Mouse (Mus musculus) forelimb bud, embryonic 11.5 days (tissue): ENCODE results near the gene Kirrel.
A peak's percentile ranks its signal among the peaks of the same experiment; 100 is the strongest.

Source experiments
- DNase-seq: peaks from one replicate; pipeline ENCODE4 v3.0.0-alpha.2; 2012; ENCODE audit warnings: low read depth, low spot score

Kirrel gene

DNA sequence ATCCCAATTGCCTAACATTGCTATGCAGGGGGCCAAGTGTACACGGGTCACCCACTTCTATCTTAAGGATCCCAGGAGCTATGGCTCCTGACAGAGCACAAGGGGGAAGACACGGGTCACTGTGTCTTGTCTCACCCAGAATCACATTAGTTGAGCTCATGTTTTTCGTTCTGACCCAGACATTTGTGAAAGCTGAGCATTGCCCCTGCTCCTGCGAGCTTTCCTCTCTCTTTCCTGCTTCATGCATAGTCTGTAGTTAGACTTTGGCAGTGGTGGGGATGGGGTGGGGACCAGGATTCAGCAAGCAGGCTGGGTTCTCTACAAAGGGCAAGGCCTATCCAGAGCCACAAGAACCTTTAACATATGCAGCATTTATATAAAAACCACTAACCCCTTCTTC is 94.8 kb downstream of the Kirrel start:
- DNase-seq: no peak

DNA sequence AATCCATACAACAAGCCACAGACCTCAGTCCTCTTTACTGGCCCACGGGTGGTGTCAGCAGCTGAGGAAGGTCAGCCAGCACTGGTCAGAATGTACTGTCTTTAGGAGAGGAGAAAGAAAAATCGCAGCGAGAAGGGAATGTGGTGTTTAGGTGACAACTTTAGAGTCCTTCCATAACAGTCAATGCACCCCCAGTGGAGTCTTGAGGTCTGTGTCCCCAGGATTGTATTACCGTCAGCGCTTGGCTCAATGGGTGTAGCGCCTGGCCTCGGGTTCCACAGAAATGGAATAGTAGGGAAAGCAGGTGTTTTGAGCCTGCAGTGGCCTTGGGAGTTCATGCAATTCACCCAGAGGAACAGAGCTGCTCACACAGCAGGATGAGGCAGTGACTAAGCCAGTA is 95.2 kb downstream of the Kirrel start:
- DNase-seq: no peak

DNA sequence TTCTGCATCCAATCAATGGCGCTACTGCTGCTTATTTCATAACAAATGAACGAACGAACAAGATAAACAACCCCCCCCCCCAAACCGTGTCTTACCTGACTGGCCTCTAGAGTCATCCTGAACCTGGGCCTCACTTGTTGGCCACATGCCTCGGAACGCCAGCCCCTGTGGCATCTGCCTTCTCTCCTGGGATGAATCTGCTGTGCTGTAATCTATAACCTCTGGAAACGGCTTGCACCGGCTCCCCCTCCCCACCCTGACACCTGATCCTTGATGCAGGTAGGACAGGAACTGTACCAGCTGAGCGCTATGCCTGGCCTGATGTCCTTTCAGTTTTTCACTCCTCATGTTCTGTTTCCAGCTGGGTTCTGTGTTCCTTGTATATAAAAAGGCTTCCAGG is 96.9 kb downstream of the Kirrel start:
- no peak for DNase-seq

DNA sequence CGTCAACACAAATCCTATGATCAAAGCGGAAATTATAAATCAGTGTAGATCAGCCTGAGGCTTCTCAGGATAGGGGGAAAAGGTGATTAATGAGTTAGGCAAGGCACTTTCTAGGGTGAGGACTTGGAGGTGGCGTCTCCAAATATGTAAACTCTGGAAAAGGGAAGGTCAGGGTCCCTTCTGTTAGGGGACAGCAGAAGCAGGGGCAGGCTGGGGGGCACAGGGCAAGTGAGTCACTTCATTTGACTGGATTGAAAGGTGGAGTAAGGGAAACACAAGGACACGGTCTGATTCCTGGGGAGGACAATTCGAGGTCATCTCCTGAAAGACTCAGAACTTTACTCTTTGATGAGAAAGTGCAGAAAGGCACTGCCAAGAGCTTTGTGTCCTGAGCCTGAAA is 97.6 kb downstream of the Kirrel start:
- no peak for DNase-seq

DNA sequence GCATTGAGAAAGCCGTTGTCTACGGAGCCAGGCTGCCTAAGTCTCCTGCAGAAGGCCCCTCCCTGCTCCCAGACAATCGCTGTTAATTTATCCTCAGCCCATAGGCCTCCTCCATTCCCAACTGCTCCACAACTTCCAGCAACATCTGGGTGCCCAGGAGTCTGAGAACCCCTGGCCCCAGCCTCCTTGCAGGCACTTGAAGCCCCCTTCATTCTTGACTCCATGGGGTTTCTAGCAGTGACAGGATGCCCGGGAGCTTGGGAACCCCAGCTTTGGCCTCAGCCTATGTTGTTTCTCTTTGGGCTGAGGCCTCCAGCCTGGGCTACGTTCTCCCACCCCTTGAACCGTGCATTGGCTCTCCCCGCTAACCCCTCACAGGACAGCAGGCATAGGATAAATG is 98.4 kb downstream of the Kirrel start:
- no peak for DNase-seq

DNA sequence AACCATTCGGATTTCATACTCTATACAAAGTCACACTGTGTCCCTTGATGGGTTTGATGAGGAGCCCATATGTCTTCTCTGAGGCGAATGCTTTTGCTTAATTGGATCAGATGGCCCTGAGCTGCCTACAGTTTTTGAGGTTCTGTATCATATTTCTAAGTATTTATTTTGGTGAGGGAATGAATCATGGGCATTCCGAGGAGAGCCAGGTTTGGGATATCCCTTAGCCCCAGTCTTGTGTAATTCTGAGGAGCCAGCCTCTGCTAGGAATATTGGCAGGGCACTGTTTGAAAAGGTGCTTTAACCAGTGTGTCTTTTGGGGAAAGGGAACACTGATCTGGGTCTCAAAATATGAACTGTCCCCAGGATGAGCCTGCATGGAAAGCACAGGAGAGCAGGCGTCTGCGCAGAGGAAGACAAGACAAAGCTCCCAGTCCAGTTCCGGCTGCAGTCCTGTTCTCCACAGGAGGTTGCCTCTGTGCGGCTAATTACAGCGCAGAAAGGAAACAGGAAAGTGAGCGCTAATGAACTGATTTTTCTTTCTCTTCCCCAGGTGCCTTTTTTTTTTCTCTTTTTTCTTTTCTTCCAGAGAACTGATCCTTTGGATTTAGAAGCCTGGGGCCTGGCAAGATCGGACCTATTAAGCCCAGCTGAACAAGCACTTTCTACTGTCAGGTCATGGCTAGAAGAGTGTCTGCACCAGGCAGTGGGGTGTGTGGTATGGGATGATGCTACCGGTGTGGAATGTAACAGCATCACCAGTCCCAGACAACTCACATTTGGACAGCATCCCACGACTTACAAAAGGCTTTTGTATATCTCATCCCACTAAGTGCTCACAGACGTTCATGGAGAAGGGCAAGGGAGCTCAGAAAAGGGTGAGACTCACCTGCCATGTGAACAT is 101.7 kb downstream of the Kirrel start:
- peak; percentile 19 for DNase-seq

DNA sequence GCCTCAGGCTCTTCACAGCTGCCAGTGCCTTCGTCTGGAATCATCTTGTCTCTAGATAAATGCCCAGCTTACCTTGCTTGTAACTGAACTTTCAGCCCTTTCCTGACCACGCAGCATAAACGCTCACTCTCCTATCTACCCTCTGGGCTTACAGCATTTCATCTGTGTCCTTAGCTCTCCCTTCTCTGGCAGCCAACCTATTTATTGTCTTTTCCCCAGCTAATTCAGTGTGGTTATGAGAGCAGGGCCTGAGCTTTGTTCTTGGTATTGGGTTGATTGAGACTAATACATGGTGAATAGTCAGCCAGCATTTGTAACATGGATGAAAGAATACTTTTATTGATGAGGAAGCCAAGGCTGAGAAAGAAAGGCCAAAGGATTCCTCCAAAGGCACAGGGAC is 102.4 kb downstream of the Kirrel start:
- no peak for DNase-seq

DNA sequence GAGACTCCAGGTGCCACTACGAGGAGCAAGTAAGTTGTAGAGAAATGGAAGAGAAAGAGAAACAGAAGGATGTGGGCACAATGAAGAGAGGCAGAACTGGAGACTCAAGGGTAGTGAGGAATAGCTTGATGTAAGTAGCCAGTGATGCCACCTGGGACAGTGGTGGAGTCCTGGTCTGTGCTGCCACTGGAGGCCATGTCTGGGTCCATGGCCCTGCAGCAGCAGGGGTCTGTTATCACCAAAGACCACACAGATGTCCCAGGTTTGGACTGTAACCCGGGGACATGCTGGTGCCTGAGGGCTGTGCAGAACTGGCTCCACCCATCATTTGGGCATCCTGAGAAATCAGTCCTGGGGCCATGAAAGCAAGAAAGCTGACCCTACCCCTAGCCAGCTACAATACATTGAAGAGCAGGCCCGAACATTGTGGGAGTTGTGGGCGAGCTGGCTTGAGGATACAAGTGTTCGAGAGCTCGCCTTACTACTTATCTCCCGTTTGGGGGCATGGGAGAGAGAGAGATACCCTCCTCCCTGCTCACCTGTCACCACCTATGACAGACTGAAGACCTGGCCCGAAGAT is 107.1 kb downstream of the Kirrel start:
- no peak for DNase-seq

DNA sequence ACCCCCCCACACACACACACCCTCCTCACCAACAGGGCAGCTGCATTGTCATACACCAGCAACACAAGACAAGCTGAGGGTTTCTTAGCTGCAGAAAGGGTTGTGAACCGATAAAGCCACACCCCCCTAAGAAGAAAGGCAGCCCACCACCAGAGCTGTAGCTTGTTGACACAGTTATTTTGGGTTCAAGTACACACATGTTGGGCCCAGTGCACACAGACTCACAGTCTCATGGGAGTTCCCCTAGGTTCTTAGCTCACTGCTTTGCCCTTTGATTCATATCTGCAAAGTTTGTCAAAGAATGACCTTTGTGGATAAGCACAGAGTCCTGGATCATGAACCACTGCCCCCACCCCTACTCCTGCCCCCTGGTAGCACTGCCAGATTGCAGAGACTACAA is 120.6 kb downstream of the Kirrel start:
- DNase-seq: no peak

DNA sequence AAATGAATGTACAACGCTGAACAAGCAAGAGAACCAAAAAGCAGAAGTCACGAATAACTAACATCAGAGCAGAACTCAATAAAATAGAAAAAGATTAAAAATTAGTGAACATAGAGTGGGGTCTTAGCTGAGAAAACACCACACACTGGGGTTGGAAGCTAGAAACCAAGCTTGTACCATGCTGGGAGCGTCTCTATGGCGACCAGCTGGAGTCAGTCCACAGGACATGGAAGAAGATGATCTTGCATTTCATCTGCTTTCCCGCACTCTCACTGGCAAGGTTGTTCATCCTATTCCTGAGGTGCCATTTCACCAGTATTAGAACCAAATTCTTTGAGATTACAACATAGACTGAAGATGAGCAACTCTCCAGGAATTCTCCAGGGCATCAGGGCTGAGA is 126.7 kb downstream of the Kirrel start:
- no peak for DNase-seq

DNA sequence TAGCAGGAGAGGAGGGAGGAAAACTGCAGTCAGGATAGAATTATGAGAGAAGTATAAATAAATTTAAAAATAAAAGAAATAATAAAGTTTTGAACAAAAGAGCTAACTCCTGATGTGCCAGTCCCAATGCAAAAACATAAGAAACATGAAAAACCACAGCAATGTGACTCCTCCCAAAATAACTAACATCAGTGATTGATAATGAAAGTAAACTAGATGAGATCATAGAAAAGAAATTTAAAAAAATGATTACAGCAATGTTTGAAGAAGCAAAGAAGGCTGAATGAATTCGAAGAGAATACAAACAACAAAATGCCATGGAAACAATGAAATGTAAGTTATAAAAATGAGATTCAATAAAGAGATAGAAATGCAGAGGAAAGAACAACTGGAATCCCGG is 132.8 kb downstream of the Kirrel start:
- DNase-seq: no peak

DNA sequence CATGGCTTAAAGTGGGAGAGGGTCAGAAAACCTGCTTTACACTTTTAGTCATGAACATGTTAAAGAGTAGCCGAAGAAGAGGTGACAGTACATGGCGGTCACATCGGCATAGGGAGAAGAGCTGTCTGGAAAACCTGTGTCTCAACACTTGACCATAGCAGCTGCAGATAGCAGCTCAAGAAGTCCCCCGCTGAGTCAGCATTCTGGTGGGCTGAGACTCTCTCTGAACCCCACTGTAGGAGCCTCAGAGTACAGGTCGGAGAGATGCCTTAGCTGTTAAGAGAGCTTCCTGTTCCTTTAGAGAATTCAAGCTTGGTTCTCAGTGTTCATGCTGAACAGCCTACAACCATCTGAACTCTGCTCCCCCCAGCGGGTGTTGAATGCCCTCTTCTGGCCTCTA is 136.0 kb downstream of the Kirrel start:
- DNase-seq: no peak

DNA sequence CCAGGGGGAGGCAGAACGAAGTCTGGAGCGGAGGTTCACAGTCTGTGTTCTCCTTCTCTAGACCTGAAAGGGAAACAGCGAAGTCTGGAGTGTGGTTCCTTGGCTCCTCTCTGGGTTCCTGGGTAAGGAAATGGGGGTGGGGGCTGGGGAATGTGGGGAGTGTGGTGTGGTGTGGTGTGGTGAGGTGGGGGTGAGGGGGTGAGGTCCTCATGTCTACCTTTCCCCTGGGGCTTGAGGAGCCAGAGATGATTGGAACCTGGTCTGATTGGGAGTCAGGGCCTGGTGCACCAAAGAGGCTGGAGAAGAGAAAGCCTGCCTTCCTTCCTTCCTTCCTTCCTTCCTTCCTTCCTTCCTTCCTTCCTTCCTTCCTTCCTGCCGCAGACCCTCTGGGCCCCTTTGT is 140.5 kb downstream of the Kirrel start:
- no peak for DNase-seq

DNA sequence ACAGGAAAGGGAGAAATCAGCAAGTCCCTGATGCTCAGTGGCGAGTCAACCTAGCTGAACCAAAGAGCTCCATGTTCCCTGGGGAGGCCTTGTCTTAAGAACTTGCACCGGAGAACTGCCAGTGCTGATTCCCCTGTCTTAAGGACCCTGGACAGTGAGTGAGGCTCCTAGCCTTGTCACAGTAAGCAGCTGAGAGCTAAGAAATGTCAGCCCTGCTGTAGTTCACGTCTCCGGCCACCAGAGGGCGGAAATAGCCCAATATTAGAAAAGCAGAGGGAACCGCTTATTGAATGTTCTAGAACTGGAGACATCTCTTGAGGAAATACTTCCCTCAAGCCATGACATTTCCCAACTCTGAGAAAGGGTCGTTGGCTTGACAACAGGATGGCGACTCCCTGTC is 141.2 kb downstream of the Kirrel start:
- peak; percentile 81 for DNase-seq

DNA sequence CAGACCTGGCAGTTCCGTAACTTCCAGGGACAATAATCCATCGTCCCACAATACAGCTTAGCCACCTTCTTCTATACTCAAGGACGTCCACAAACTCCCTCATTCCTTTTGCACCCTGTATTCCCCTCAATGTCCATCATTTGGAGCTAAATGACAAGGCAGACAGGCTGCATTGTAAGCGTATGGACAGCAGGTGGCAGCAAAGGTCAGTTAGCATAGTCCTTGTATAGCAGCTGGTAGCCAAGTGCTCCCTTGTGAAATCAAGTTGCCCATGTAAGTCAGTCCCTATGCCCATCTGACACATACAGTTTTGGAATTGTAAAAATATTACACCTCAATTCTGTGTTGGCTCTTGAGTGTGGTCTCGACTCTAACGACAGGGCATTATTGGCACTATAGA is 143.7 kb downstream of the Kirrel start:
- DNase-seq: peak; percentile 71
